Mouse (Mus musculus) A20 (cell line): ENCODE results near the gene Ppp1r1b.

Source experiments
- DNase-seq: peaks from one replicate; pipeline ENCODE4 v3.0.0-alpha.2; 2011; ENCODE audit warnings: low read depth, low spot score

Ppp1r1b gene

DNA sequence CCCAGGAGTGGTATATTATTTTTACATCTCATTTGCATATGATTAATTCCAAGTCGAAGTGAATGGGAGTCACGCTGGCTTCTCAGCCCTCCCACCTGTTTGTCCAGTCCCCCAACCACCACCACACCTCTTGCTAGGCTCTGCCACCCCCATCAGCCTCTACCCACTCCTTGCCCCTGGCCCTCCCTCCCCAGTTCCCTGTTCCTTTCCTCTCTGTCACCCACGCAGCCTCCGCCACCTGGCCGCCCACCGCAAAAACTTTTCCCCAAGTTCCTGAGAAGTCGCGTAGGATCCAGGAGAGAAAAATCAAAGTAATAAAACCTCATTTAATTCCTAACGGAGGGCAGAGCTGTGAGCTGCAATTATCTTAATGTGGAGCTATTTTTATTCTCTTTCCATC, 2.0 kb upstream of the Ppp1r1b start:
- peak; percentile 17 for DNase-seq

DNA sequence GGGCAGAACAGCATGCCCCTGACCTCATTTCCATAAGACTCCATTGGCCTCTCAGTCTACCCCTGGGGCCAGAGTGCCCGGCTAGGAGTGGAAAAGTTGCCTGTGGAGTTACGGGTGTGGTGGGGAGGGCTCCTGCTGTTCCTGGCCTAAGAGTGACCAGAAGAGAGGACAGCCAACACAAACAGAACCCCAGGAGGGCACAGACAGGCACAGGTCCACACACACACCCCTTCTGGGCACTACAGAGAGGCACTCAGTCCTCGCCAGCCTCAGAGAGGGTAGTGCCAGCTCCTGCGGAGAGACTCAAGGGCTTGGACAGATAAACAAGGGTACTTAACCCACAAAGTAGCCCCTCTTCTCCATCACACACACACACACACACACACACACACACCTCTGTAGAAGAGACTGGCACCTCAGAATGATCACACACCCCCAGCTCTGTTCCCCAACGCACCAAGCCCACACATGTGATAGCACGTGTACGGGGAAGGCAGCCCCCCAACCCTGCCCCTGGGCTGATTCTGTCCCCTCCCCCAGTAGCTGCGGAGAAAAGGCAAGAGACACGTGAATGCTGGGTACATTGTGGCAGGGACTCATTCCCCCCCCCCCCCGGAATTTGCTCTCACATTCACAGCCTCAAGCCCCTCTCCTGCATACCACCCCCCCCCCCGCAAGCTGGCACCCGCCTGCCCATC, 670 bp upstream of the Ppp1r1b start:
- no peak for DNase-seq

DNA sequence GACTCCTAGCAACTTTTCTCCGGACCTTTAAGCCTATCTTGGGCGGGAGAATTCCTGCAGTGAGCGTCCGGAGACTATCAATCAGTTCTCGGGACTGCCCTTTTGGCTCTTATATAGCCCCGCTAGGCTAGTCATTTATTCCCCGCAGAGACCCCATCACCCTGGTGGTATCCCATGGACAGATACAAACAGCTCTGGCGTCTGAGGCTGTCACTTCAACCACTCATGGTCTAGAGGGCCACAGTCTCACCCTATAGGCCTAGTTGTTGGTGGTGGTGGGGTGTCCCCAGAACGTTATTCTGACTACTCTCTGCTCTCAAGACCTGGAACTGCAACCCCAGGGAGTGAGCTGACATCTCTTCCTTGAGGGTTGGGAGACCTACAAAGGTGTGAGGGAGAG, 1.1 kb downstream of the Ppp1r1b start:
- no peak for DNase-seq

DNA sequence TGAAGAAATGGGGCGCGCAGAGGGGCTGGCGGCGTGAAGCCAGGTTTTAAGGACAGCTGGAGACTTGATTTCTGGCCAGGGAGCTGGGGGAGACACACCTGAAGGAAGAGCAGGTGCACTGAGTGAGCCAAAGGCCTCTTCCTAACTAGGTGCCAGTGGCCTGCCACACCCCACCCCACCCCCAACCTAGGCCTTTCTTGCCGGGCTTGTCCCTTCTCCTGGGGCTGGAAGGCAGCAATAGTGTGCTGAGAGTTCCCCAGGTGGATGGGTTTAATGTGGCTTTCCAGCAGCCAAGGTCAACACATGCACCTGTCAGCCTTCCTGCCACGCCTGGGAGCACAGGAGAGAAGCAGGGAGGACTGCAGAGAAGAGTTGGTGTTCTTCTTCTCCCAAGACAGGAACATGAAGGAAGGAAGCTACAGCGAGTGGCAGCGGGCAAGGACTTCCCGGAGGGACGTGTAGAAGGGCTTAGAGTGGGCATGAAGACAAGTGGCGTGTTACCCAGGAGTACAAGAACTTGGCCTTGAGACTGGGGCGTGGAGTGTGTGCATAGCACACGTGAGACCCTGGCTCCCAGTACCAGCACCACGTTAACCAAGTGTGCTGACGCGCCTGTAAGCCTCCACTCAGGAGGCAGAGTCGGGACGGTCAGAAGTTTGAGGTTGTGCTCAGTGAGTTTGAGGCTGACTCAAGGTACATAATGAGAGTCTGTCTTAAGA, 4.2 kb downstream of the Ppp1r1b start:
- no peak for DNase-seq

DNA sequence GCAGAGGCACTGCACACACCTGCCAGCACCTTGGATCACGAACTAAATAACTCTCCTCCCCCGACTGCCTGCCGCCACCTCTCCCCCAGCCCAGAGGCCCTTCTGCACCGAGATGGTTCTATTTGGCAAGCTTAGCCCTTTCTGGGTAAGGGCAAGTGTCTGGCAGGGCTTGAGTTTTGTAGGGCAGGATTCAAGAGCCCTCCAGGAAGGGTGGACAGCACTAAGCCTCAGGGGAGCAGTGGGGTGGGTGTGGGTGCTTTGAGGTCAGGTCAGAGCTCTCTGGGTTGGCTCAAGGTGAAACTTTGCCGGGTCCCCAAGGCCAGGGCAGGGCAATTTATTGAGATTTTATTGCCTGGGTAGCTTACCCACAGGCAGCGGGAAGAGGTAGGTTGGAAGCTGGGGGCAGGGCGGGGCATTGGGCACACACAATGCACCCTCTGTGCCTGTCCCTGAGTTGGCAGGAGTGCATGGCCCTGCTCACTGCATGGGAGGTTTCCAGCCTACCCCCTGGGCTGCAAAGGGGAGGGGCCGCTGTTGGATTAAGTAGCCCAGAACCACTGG, 5.5 kb downstream of the Ppp1r1b start:
- DNase-seq: no peak

DNA sequence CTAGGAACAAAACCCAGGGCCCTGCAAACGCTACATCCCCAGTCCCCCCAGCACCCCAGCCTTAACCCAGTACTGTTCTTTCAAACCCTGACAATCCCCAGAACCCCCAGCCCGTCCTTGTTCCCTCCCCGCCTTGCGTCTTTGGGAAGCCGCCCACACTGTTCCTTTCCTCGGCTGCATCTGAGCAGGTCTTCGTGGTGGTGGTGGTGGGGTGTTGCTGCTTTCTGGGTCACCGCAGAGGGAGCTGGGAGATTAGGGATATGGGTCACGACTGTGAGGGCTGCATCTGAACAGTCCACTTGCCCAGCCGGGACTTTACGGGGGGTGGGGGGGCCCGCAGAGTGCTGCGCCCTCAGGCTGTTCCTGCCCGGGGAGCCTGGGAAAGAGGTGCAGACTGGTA, 6.2 kb downstream of the Ppp1r1b start:
- no peak for DNase-seq

DNA sequence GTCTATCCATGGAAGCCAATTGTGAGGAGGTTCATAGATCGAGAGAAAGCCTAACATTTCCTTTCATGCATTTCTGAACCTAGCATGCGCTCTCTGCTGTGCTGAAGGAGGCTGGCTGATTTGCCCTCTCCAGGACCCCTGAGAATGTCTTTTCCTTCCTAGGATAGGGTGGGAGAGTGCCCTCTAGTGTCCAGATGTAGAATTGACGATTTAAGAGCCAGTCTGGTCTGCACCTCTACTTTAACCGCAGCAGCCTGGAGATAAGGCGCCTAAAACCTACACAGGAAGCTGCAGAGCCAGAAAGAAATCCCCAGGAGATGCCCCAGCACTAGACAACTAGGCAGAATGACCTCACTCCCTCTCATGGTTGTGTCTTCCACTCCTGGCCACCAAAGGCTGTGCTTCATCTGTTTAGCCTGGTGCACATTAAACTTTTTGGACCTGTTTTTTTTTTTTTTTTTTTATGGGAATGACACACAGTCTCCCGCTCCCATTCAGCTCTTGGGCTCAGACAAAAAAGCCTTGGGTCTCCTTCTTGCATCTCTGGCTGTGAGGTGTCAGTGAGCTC, 7.6 kb downstream of the Ppp1r1b start:
- DNase-seq: peak; percentile 79

DNA sequence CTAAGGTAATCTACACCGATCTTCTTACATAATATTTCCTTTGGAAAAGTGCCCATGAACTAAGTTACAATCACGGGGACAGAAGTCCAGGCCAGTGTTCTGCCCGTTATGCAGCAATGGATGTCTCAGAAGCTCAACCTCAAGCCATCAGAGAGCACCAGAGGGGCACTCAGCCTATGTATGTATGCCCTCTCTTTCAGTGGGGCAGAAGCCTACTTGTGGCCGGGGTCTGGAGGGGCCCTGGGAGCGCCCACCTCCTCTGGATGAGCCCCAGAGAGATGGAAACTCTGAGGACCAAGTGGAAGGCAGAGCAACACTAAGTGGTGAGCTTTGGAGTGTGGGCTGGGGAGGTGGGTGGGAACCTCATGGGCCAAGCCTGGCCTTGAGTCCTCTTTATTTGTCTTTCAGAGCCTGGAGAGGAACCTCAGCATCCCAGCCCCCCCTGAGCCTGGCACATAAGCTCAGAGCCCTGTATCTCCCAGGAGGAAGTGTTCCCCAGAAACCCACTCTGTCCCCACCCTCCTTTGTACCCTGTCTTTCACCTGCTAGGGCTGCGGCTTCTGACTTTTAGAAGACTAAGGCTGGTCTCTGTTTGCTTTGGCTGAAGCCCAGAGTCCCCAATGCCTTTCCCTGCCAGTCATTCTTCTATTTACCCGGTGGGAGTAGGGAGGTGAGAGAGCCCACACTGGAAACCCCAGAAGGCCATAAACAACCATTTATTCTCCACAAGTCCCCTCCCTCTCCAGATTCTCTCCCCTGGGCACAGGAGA, 8.6 kb downstream of the Ppp1r1b start:
- DNase-seq: no peak

DNA sequence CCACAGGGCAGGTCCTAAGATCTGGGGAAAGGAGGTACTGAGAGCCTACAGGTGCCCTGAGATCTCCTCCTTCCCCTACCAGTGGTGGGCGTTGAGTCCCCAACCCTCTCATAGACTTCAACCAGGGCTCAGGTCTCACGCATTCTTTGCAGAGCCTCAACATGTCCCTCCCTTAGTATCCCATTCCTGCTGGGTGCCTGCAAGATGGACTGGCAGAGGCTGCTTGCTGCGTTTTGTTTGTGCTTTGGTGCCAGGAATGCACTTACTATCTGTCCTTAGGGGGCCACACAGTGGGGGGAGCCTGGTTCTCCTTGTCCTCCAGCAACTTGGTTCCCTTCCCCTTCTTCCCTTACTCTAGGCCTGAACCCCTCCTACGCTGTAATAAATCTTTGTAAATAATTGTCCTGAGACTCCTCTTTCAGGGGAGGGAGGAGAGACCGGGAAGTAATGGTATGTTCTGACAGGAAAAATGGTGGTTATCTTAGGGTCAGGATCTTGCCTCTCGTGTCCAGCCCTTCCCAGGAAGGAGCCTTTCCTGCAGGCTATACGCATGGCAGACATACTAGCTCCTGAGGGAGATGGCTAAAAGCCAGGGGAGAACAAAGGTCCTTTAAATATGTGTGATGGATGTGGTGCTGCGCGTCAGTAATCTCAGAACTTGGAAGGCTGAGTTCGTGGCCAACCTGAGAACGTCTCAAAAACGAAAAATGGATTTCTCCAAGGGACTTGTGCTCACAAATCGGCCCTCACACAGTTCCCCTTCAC, 9.4 kb downstream of the Ppp1r1b start:
- no peak for DNase-seq

DNA sequence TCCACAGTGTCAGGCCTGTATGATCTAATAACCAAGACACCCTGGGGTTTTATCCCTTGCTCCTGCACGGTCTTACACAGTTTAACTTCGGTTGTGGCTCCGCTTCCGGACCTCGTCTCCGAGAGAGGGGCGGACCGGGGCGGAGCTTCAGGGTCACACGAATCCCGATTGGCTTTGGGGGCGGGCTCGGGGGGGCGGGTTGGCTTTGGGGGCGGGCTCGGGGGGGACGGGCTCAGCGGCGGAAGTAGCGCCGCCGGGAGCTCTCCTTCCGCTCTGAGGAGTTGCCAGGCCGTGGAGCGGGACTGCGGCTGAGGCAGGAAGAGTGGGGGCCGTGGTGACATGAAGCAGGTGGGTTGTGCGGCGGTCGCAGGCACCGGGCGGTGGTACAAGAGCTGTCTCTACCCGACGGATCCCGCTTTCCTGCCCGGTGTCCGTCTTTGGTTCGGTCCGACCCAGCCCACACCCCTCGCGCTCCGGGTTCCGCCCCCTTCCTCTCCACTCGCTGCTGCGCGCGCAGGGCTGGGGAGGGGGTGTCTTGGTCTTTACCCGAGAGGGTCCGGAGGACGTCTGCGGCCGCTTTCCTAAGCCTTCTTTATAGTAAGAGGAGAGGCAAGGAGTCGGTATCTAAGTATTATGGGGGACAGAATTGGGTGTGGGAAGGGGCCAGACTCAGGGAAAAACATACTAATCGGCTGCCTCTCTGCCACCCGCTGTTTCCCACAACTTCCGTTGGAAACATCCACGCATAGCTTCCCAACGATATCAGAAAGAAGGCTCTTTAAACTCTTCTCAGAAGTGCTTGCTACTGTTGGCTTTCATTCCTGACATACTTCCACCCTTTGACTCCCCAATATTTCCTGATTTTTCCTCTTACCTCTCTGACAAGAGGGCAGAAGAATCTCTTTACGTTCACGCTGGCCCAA, 10.2 kb downstream of the Ppp1r1b start, which contains the start of gene Stard3:
TSS of gene Stard3 (plus strand) at position 208 of the 923 bp plus-strand sequence.
- peak; percentile 95 for DNase-seq

DNA sequence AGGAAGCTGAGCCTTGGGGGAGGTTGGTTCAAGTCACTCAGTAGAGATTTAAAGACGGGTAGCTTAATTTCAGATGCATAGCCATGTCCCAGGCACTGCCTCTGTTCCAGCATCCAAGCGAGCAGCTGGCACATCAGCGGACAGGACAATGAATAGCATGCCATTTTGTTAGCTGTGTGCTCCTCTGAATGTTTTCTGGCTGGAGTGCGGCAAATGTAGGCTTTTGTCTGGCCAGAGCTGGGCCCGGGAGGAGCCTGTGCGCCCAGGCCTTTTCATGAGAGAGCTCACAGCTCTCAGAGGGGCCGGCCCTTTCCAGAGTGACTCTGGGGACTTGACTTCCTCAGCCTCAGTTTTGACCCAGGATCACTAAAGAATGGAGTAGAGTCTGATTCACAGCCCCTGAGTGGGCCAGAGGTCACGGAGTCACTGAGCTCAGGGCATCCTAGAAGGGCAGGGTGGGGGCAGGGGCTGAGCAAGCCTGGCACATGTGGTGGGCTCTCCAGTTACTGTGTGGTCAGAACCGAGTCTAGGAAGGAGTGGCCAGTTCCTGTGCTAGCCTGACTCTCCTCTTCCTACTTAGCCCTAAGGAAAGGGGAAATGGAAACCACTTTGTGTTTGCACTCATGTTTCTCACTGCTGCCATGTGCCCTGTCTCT, 12.8 kb downstream of the Ppp1r1b start:
- no peak for DNase-seq

DNA sequence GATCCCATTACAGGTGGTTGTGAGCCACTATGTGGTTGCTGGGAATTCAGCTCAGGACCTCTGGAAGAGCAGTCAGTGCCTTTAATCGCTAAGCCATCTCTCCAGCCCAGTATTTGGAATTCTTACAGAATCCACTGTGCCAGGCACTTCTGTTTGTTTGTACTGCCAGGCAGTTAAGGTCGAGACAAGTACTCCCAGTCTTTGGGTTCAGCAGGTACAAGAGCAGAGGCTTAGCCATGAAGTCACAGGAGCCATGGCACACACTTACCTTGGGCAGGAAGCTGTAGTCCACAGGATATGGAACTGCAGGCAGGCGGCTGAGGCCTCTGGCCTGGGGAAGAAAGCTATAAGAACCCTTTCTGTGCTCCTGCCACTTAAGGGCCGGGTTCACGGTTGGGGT, 15.6 kb downstream of the Ppp1r1b start:
- DNase-seq: no peak

DNA sequence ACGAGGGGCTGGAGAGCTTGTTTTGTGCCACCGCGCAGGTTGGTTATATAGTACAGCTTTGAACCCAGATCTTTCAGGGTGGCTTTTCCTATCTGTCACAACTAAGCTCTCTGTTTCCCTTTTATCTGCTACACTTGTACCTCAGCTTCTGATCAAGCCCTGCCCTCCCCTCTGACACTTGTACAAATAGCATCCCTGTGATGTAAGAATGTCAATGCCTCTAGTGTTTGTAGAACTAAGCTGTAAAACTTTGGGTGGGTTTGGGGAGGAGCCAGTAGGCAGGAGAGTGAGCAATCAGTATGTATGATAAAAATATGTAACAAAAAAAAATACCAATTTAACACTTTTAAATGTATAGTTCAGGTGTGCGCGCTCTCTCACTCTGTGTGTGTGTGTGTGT, 16.2 kb downstream of the Ppp1r1b start:
- no peak for DNase-seq

DNA sequence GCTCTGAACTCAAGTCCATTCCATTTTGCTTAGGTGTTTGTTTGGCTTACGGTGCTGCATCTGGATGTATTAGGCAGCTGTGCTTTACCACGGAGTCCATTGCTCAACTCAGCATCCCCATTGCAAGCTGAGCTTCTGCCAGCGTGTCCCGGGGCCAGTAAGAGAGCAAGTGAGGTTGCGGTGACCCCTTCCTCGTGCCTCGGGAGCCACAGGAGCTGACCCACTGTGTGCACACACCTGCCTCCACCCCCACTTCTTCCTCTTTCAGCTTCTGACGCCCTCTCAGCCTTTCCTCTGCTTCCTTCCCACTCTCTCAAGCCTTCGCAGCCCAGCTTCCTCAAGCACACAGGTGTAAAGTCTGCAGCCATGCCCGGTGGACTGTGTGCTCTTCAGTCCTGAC, 18.1 kb downstream of the Ppp1r1b start:
- peak; percentile 11 for DNase-seq

DNA sequence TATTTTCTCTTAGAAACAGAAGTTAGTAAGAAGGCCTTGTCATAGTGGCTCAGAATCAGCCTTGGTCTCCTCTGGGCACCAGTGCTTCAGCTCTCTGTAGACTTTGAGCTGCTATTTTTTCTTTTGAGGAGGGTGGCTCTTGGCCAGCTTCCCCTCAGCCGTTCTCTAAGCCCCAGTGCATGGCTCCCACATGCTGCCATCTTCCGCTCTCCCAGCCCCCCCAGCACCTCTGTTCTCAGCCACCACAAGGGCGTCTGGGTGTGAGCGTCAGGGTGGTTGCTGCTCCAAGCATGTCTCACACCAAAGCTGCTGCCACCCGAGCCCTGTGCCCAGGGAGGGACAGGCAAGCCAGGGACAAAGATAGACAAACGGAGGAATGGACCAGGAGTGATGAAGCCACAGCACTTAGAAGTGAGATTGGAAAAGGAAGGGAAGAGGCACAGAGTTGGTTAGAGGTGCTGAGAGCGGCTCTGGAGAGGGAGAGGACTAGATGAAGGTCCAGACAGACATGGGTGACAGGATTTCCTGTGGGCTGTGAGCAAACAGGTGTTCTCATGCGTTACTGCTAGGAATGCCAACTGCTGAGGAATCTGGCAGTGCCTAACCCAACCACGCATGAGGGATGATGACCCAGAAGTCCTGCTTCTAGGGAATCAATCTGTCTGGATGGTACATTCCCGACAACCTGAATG, 19.1 kb downstream of the Ppp1r1b start:
- DNase-seq: no peak

DNA sequence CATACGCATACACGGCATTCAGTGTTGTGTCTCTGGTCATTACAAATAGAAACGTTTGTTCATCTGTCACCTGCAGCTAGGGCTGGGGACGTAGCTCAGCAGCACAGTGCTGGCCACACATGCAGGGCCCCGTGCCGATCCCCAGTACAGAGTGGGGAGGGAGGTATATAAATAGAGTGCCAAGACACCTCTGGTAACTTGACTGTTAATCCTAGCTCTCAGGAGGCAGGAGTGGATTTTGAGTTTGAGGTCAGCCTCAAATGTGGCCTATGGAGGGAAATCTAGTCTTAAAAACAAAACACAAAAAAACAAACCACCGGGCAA, 19.6 kb downstream of the Ppp1r1b start:
- no peak for DNase-seq

DNA sequence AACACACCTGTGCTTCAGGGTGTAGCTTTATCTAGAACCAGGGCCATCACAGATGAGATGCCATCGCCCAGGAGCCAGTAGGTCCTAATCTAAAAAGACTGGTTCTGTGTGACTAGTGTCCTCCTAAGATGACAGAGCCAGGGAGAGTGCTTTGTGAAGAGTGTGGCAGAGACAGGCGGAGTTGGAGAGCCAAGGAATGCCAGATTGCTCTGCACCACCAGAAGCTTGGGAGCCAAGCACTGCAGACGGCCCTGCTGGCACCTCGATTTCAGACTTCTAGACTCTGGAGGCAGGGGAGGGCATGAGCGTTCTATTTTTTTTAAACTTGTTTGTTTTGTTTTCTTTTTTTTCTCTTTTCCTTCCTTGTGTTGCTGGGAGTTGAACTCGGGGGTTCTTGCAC, 21.1 kb downstream of the Ppp1r1b start:
- no peak for DNase-seq

DNA sequence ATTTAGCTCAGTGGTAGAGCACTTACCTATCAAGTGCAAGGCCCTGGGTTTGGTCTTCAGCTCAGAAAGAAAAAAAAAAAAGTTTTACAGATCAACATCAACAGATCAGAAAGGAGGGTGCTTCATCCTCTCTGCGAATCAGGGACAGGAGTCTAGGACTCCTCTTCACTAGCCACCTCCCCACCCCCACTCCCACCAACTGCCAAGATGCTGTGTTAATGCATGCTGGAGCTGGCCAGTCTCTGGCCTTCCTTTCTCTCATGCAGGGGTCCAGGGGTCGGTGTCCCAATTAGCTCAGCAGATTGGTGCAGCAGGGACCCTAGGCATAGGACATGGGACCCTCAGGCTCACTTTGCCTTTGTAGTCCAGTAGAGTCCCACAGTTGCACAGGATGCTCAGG, 22.4 kb downstream of the Ppp1r1b start:
- DNase-seq: no peak
